Mouse (Mus musculus) gastrocnemius, adult 18-20 months (tissue): ENCODE results near the gene Ccdc124. TPM values are rescaled to one million over a fixed set of nuclear protein-coding genes. Genes with fewer than 3 reads are reported as not detected.
"Not testable (repeated sequence)": the region's sequence is repeated elsewhere in the genome, so short reads cannot be mapped to it uniquely, and the experiment has no call there.

Experiments
- DNase-seq: peaks from one replicate; pipeline ENCODE4 v3.0.0; 2021; ENCODE audit warnings: low spot score
- total RNA-seq, 2 experiments: library from RNA; stranded (reverse); gene quantifications; 2 replicates each; pipeline ENCODE4 v1.2.3; 2021

Ccdc124 gene
- total RNA-seq, 2 experiments from 2014 or later, result 72.6 to 76.5 TPM

DNA sequence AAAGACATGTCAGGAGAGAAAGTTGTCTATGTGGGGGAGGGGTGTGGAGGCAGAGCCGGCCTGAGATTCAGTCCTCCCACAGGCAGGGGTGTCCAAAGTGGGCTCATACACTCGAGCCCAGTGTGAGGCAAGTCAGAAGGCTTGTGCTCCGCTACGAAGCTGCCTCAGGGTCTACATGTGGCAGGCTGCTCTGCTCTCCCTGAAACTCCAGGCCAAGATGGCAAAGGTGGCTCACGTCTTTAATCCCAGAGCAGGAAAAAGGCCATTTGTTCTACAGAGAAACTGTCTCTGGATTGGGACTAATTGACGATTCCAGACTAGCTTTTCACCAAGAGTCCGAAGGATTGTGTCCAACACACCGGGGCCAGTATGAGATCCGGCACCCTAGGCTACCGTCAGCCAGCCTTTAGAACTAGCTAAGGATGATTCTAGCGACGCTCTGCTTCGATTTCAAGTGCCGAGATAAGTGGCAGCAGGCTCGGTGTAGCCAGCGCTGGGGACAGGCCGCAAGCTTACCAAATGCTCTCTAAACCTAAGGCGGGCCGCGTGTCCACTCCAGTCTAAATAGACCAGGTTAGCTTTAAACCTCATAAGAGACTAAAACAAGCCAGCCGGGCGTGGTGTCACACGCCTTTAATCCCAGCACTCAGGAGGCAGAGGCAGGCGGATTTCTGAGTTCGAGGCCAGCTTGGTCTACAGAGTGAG is 22.7 kb upstream of the Ccdc124 start:
- no peak for DNase-seq

DNA sequence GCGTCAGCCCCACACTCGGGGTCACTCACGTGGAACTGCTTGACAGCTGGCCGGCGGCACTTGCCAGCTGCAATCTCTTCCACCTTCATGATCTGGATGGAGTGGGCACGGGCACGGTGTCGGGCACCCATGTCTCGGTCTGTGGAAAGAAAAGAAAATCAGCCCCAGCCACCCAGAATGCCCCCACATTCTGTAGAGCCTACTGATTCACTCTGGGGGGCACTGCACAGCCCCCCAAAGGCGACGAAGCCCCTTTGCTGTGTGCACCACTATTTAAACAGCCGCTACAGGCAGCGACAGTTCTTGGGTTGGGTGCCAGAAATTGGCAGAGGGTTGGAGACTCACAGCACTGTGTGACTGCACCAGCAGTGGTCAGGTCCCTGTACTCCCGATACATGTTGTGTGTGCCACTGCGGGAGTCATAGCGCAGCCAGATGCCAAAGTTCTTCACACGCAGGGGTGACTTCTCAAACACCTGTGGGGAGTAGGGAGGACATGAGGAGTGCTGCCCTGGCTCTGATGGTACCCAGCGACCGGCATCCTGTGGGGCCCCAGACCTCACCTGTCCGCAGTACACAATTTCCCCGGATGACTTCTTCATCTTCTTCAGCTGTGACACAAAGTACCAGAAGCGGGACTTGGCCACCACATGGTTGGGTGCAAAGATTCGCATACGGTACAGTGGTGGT is 22.0 kb upstream of the Ccdc124 start:
- not testable (repeated sequence) for DNase-seq

GRCm38 (mm10) chr8:70894771-70895545 is 21.2 kb upstream of the Ccdc124 start:
- DNase-seq, result no peak

- no peak for DNase-seq
These were observed 20.6 kb upstream of the Ccdc124 start for GRCm38 (mm10) chr8:70894385-70894720.

DNA sequence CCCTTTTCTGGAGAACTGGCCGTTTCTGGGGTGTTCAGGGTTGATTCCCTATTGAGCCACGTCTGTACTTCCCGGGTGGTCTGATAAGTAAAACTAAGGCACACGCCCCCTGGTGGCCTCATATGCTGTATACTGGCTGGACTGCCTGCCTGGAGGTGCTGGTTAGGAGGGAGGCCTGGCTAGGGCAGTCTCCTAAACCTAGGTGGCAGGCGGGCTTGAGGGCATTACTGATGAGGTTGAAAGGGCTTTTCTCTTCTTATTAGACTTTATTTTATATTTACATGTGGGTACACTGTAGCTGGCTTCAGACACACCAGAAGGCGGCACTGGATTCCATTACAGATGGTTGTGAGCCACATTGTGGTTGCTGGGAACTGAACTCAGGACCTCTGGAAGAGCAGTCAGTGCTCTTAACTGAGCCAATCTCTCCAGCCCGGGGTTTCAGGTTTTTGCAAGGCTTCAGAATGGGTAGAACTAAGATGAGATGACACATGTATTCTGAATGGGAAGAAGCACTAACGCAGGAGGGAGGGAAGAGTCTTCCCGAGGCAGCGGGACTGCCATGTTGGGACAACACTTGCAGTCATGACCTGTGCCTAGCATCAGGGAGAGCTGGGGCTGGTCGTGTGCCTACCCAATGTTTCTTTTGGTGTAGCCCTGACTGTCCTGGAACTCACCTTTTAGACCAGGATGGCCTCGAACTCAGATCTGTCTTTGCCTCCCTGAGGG is 20.1 kb upstream of the Ccdc124 start:
- peak; percentile 63 for DNase-seq

DNA sequence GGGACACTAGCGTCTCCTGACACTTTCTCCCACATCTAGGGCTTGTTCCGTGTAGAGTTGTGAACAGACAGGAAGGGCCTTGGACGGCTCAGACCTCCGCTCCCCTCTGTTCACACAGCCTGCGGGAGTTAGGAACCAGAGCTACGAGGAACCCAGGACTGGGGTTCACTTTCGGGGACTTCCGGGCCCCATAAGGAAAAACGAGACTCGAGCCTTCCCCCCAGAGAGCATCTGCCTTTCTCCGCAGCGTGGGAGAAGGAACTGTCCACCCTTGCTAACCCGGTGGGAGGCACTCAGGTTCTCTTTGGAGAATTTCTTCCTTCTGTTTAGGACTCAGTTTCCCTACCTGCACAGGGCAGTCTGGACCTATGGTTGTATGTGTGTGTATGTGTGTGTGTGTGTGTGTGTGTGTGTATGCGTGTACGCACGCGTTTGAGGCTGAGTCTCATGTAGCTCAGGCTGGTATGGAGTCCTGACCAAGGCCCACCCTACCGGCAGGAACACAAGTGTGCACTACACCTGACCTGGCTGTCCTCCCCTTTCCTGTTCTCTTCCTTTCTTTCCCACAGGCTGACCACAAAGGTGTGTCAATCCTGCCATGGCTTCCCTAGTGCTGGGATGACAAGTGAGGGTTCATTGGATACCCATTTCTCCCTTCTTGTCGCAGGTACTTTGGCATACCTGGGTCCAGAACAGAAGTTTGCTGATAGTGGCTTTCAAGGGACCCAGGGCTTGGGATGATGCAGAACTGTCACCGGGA is 19.3 kb upstream of the Ccdc124 start:
- DNase-seq, result no peak

DNA sequence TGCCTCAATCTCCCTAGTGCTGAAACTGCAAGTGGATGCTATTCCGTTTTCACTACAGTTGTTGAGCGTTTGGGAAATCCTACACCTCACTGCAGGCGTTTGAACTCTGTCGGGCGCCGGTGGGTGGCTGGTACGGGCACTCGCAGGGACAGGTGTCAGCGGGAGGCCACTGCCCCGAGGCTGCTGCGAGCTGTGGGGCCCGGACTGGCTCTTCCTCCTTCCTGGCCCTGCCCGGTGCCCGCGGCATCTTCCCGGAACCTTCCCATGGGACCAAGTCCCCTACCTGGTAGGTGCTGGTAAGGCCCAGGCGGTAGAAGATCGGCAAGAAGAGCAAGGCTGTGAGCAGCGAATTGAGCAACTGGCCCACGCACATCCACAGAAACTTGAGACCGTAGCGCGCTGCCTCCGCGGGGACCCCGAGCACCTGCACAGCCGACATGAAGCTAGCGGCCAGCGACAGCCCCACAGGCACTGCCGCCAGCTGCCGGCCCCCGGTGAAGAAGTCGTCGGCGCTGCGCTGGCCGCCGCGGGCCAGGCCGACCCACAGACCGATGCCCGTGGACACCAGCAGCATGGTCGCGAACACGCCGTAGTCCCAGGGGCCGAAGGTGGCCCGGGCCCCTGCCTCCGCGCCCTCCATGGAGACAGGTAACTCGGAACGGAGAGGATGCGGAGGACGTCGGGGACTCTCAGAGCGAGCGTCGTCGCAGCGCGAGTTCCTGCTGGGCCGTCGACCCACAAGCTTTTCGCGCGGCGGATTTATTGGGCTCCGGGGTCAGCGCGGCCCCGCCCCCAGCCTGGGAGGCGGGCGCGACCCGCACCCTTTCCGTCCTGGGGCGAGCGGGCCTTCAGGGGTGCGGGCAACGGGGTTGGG is 18.5 kb upstream of the Ccdc124 start, which contains the start of gene Slc5a5:
TSS of gene Slc5a5 (minus strand) at position 736 of the 874 bp plus-strand sequence.
- DNase-seq, result no peak

GRCm38 (mm10) chr8:70891356-70891755 is 17.6 kb upstream of the Ccdc124 start:
- no peak for DNase-seq

DNA sequence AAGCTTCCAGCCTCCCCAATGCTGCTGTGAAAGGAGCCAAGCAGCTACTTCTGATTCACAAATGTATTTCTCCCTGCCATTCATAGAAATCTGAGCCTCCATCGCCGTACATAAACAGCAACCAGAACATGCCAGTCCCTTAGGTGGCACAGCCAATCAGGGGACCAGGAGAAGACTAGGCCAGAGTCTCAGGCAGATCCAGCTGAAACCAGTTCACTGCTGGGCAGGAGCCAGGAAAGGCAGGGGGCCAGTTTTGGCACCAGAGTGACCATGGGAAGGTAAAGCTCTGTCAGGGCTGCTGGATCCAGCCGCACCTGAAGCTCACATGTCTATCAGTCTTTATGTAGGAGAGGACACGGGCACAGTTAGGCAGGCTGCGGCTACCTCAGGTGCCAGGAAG is 16.9 kb upstream of the Ccdc124 start:
- no peak for DNase-seq

DNA sequence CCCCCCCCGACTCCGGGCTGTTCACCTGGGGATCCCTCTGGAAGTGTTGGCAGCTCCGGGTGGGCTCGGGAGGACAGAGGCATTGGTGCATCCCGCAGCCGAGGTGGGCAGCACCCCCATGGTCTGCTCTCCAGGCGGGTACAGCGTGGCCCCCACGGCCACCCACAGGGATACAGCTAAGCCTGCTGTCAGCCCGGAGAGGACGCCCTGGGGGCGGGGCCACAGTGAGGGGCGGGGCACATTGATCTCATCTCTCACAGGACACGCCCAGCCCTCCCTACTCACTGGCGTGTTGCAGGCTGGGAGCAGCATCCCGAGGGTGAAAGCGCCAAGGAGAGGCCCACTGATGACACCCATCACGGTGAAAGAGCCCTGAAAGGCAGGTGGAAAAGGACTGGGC is 13.9 kb upstream of the Ccdc124 start:
- no peak for DNase-seq

DNA sequence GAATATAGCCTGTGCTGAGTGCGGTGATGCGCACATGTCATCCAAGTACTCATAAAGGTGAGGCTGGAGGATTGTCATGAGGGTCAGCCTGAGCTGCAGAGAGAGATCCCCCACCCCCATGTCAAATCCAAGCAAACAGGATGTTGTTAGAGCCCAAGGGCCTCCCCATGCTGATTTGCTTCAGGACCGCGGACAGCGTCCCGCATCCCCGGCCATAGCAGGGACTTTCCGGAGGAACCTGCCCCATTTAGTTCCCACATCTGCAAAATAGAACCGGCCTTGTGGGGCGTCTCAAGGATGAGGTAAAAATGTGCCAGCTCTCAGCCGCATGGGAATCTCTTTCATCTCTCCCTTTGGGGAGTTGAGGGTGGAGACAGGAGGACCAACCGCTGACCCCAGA is 11.9 kb upstream of the Ccdc124 start:
- no peak for DNase-seq

GRCm38 (mm10) chr8:70884683-70885082 is 10.9 kb upstream of the Ccdc124 start:
- DNase-seq, result no peak

DNA sequence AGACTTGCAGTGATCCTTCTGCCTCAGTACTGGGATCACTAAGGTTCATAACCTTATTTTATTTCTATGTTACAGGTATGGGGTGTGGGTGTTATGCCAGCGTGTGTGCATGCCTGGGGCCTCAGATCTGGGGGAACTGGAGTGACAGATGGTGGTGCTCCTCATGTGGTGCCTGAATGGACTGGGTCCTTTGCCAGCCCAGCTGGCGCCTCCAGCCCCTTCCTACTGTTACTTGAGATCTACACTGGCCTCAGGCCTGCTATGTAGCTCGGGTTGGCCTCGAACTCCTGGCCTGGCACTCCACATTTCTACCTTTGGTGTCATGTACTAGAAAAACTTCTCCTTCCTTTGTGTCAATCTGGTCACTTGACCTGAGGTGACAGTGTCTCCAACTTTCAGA is 10.5 kb upstream of the Ccdc124 start:
- no peak for DNase-seq

- no peak for DNase-seq
These were observed 6.8 kb upstream of the Ccdc124 start for GRCm38 (mm10) chr8:70880546-70880945.

DNA sequence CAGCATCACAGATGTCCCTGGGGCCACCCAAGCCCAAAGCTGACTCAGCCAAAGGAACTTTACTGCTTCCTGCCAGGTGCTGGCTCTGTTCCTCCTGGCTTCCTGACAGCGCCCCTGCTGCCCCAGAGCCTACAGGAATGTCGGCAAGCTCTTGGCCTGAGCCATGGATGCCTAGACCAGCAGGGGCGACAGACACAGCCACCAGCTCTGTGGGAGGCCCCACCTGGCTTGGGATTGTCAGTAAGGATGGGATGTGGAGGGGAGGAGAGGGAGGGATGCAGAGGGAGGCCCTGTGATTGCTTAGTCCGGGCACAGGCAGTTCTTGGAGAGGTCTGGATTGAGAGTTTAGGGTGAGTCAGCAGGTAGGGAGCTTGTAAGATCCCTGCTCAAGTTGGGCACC is 6.4 kb upstream of the Ccdc124 start:
- no peak for DNase-seq

- no peak for DNase-seq
These were observed 5.8 kb upstream of the Ccdc124 start for GRCm38 (mm10) chr8:70879500-70879899.

GRCm38 (mm10) chr8:70878178-70878577 is 4.4 kb upstream of the Ccdc124 start:
- no peak for DNase-seq

GRCm38 (mm10) chr8:70876382-70876781 is 2.6 kb upstream of the Ccdc124 start:
- no peak for DNase-seq

- DNase-seq, result no peak
These were observed 706 bp upstream of the Ccdc124 start for GRCm38 (mm10) chr8:70874441-70874840.
